Mouse (Mus musculus) ES-E14 (cell line): ENCODE results near the gene Tns3. TPM values are rescaled to one million over a fixed set of nuclear protein-coding genes. Genes with fewer than 3 reads are reported as not detected.
A peak's percentile ranks its signal among the peaks of the same experiment; 100 is the strongest.

ENCODE experiments used
- DNase-seq: peaks from one replicate; pipeline ENCODE4 v3.0.0-alpha.2; 2013; ENCODE audit warnings: low read depth, low spot score
- H3K27ac ChIP-seq: 2 replicates; pipeline ENCODE4 v1.5.1; 2012; ENCODE audit warnings: low read depth, mild to moderate bottlenecking, low read length, moderate library complexity, mixed read lengths; ENCODE audit not compliant: poor library complexity, insufficient read depth, severe bottlenecking
- H3K36me3 ChIP-seq: 2 replicates; pipeline ENCODE4 v1.6.1; 2012; ENCODE audit warnings: mild to moderate bottlenecking, low read length, moderate library complexity, mixed read lengths; ENCODE audit not compliant: control insufficient read depth, poor library complexity, insufficient read depth, severe bottlenecking
- H3K4me1 ChIP-seq, 2 experiments: fragments of 150-350 bp in 1 of 2; sonication (generic) in 1 of 2; 2 replicates each; pipeline ENCODE4 v1.6.1; 2012; ENCODE audit warnings: low read length in 2 of 2, mild to moderate bottlenecking in 1 of 2, mixed read lengths in 1 of 2; ENCODE audit not compliant: control insufficient read depth in 2 of 2, insufficient read depth in 2 of 2, poor library complexity in 1 of 2
- H3K4me3 ChIP-seq, 2 experiments: fragments of 150-350 bp in 1 of 2; sonication (generic) in 1 of 2; 2 replicates each; pipeline ENCODE4 v1.5.1; 2012; ENCODE audit warnings: low read length in 2 of 2, low read depth in 1 of 2, mild to moderate bottlenecking in 1 of 2, mixed read lengths in 1 of 2; ENCODE audit not compliant: insufficient read depth in 1 of 2, poor library complexity in 1 of 2, severe bottlenecking in 1 of 2
- H3K9ac ChIP-seq: 2 replicates; pipeline ENCODE4 v1.6.1; 2012; ENCODE audit warnings: low read depth, mild to moderate bottlenecking, low read length, mixed read lengths; ENCODE audit not compliant: poor library complexity, insufficient read depth, severe bottlenecking
- H3K9me3 ChIP-seq: fragments of 150-350 bp; sonication (generic); 2 replicates; pipeline ENCODE4 v1.6.1; 2012; ENCODE audit warnings: low read depth, mild to moderate bottlenecking, low read length; ENCODE audit not compliant: control insufficient read depth, insufficient read depth
- CHD2 ChIP-seq: IDR thresholded peaks from 2 replicates; pipeline ENCODE4 v1.6.1; 2014; ENCODE audit warnings: mild to moderate bottlenecking, low read depth, low read length, inconsistent platforms
- HCFC1 ChIP-seq: IDR thresholded peaks from 2 replicates; pipeline ENCODE4 v1.6.1; 2012; ENCODE audit warnings: low read length, inconsistent platforms, borderline replicate concordance; ENCODE audit not compliant: insufficient read depth
- MAFK ChIP-seq: IDR thresholded peaks from 2 replicates; pipeline ENCODE4 v1.6.1; 2014; ENCODE audit warnings: mild to moderate bottlenecking, low read depth, low read length, inconsistent platforms; ENCODE audit not compliant: insufficient read depth
- ZC3H11A ChIP-seq: IDR thresholded peaks from 2 replicates; pipeline ENCODE4 v1.6.1; 2012; ENCODE audit warnings: low read depth, mild to moderate bottlenecking, inconsistent platforms, low read length, borderline replicate concordance
- ZNF384 ChIP-seq: IDR thresholded peaks from 2 replicates; pipeline ENCODE4 v1.6.1; 2012; ENCODE audit warnings: low read depth, low read length, inconsistent platforms
- in situ Hi-C, 2 experiments: fragments of 600-800 bp; cut with MboI; formaldehyde crosslinking; loops; one replicate each; pipeline ENCODE4 v1.15.1; 2025; ENCODE audit warnings: low sequenced_read_pairs in 2 of 2, inconsistent platforms in 1 of 2; ENCODE audit not compliant: unreplicated experiment in 2 of 2
- total RNA-seq: library from RNA; depleted of rRNA; stranded (reverse); fragments of 300-350 nt; gene quantifications from 2 replicates; pipeline ENCODE4 v1.2.3, GENCODE M21; 2012

Tns3 gene
- total RNA-seq, 1 experiment = 111 TPM

GRCm38 (mm10) chr11:8691605-8692004, 27.3 kb upstream of the Tns3 start:
- no peak for TF ChIP-seq CHD2
- no peak for TF ChIP-seq HCFC1
- TF ChIP-seq ZC3H11A = no peak
- TF ChIP-seq MAFK = no peak
- TF ChIP-seq ZNF384 = no peak
- in situ Hi-C loops = no loop called here
- Histone ChIP-seq H3K9me3 (no peaks in the 10 kb centered on the region), H3K36me3 (no peaks in the 10 kb centered on the region), H3K4me1 (peaks cover 16 to 25% of the 10 kb centered on the region in 2 experiments), H3K27ac (no peak overlapping the region), H3K9ac (no peak overlapping the region), H3K4me3 (no peak overlapping the region)
- DNase-seq = no peak

GRCm38 (mm10) chr11:8690633-8691032, 26.3 kb upstream of the Tns3 start:
- no peak for TF ChIP-seq ZC3H11A
- no peak for TF ChIP-seq HCFC1
- TF ChIP-seq ZNF384 = no peak
- no peak for TF ChIP-seq MAFK
- TF ChIP-seq CHD2 = no peak
- H3K4me1 ChIP-seq = peaks cover 16 to 19% of the 10 kb centered on the region in 2 experiments
- in situ Hi-C loops = no loop called here
- H3K36me3 ChIP-seq = no peaks in the 10 kb centered on the region
- no peak overlapping the region for H3K9ac ChIP-seq
- no peak overlapping the region for H3K4me3 ChIP-seq
- no peak for DNase-seq
- no peak overlapping the region for H3K27ac ChIP-seq
- H3K9me3 ChIP-seq = no peaks in the 10 kb centered on the region

GRCm38 (mm10) chr11:8689515-8689914, 25.2 kb upstream of the Tns3 start:
- DNase-seq = no peak
- Histone ChIP-seq H3K4me1 (peaks cover 16 to 19% of the 10 kb centered on the region in 2 experiments), H3K9me3 (no peaks in the 10 kb centered on the region), H3K27ac (no peak overlapping the region), H3K36me3 (no peaks in the 10 kb centered on the region), H3K4me3 (peak overlapping the region in 1 of 2 experiments; percentile 35; a peak in 2 of 4 replicates), H3K9ac (no peak overlapping the region)
- in situ Hi-C loops = no loop called here
- TF ChIP-seq MAFK (no peak), ZC3H11A (no peak), ZNF384 (no peak), HCFC1 (no peak), CHD2 (no peak)

- in situ Hi-C loops = no loop called here
- TF ChIP-seq HCFC1 = no peak
- no peak for TF ChIP-seq ZNF384
- TF ChIP-seq ZC3H11A = no peak
- no peak for TF ChIP-seq CHD2
- TF ChIP-seq MAFK = no peak
- H3K9me3 ChIP-seq = no peaks in the 10 kb centered on the region
- H3K9ac ChIP-seq = no peak overlapping the region
- H3K4me1 ChIP-seq = peaks cover 15 to 19% of the 10 kb centered on the region in 2 experiments
- H3K36me3 ChIP-seq = no peaks in the 10 kb centered on the region
- H3K4me3 ChIP-seq = no peak overlapping the region
- no peak overlapping the region for H3K27ac ChIP-seq
- DNase-seq = no peak
Measured at GRCm38 (mm10) chr11:8688907-8689306, 24.6 kb upstream of the Tns3 start.

GRCm38 (mm10) chr11:8686501-8686900, 22.2 kb upstream of the Tns3 start:
- no peak for TF ChIP-seq MAFK
- TF ChIP-seq HCFC1 = no peak
- TF ChIP-seq ZC3H11A = no peak
- no peak for TF ChIP-seq ZNF384
- no peak for TF ChIP-seq CHD2
- no peak overlapping the region for H3K4me3 ChIP-seq
- H3K36me3 ChIP-seq = no peaks in the 10 kb centered on the region
- in situ Hi-C loops = no loop called here
- H3K4me1 ChIP-seq = peaks cover 5 to 12% of the 10 kb centered on the region in 2 experiments; a peak in 2 of 4 replicates
- no peak overlapping the region for H3K9ac ChIP-seq
- no peak overlapping the region for H3K27ac ChIP-seq
- DNase-seq = no peak
- H3K9me3 ChIP-seq = no peaks in the 10 kb centered on the region
